Mouse (Mus musculus) lung, embryonic 16.5 days (tissue): ENCODE measurements around the gene Uri1. TPM values are rescaled to one million over a fixed set of nuclear protein-coding genes. Genes with fewer than 3 reads are reported as not detected.
A peak's percentile ranks its signal among the peaks of the same experiment; 100 is the strongest.

ENCODE experiments used
- ATAC-seq: fragments of 200-750 bp; cut with Nextera tagmentation; 2 replicates; pipeline ENCODE4 v1.8.0; 2017; ENCODE audit warnings: low read depth, mild to moderate bottlenecking, moderate library complexity
- H3K27ac ChIP-seq: fragments of 300-500 bp; sonication (generic); 2 replicates; pipeline ENCODE4 v1.5.1; 2014; ENCODE audit warnings: mild to moderate bottlenecking, control low read depth, low read length
- H3K27me3 ChIP-seq: fragments of 300-500 bp; sonication (generic); 2 replicates; pipeline ENCODE4 v1.6.1; 2014; ENCODE audit warnings: low read depth, low read length, mixed read lengths; ENCODE audit not compliant: control insufficient read depth, insufficient read depth
- H3K36me3 ChIP-seq: fragments of 300-500 bp; sonication (generic); 2 replicates; pipeline ENCODE4 v1.6.1; 2014; ENCODE audit warnings: low read length; ENCODE audit not compliant: control insufficient read depth, insufficient read depth
- H3K4me1 ChIP-seq: fragments of 300-500 bp; sonication (generic); replicated peaks from 2 replicates; pipeline ENCODE4 v1.6.1; 2014; ENCODE audit warnings: low read length, mixed read lengths; ENCODE audit not compliant: control insufficient read depth, insufficient read depth
- H3K4me2 ChIP-seq: fragments of 300-500 bp; sonication (generic); 2 replicates; pipeline ENCODE4 v1.6.1; 2014; ENCODE audit warnings: low read depth, low read length, control low read depth
- H3K4me3 ChIP-seq: fragments of 300-500 bp; sonication (generic); 2 replicates; pipeline ENCODE4 v1.5.1; 2014; ENCODE audit warnings: mild to moderate bottlenecking, low read length, control low read depth
- H3K9ac ChIP-seq: fragments of 300-500 bp; sonication (generic); 2 replicates; pipeline ENCODE4 v1.6.1; 2014; ENCODE audit warnings: low read length, control low read depth
- H3K9me3 ChIP-seq: fragments of 300-500 bp; sonication (generic); 2 replicates; pipeline ENCODE4 v1.6.1; 2016; ENCODE audit warnings: low read length; ENCODE audit not compliant: control insufficient read depth
- WGBS: fragments of 180-500 bp; shearing (Covaris S2); extraction: QIAGEN DNeasy Blood & Tissue Kit; methylation state at CpG from one replicate; pipeline ENCODE4 v1.1.7; 2014; 5-methylcytosine and 5-hydroxymethylcytosine counted together
- polyA plus RNA-seq: library from polyadenylated mRNA; unstranded; fragments of >200 nt; fragmentation: Nextera tagmentation; extraction: Ambion mirVana; gene quantifications from 2 replicates; pipeline ENCODE4 v1.2.1, GENCODE M21; 2015

The Uri1 gene
- polyA plus RNA-seq, 1 experiment from 2014 or later, result 46.1 TPM

- peak; percentile 77; the same call in 1 of the 2 replicates for ATAC-seq
- H3K36me3 ChIP-seq, result peaks cover 5% of the 10 kb centered on the region; the same call in 1 of the 2 replicates
- 0 out of 2 replicates have a peak overlapping the region, but pooled peaks have one; percentile 31 for H3K27ac ChIP-seq
- no peak overlapping the region for H3K4me3 ChIP-seq
- no peak overlapping the region for H3K4me2 ChIP-seq
- H3K27me3 ChIP-seq, result no peaks in the 10 kb centered on the region
- H3K9me3 ChIP-seq, result no peaks in the 10 kb centered on the region
- H3K9ac ChIP-seq, result no peak overlapping the region
- H3K4me1 ChIP-seq, result peaks cover 14% of the 10 kb centered on the region
- WGBS, result 47% methylated on average over 8 of the region's 8 CpGs
Measured at GRCm38 (mm10) chr7:37936459-37936858, 86.9 kb downstream of the Uri1 start.

GRCm38 (mm10) chr7:37935786-37936185, 87.6 kb downstream of the Uri1 start:
- WGBS, result 48% methylated on average over 5 of the region's 5 CpGs

GRCm38 (mm10) chr7:37934770-37935182, 88.6 kb downstream of the Uri1 start:
- no peak for ATAC-seq
- H3K4me3 ChIP-seq, result no peak overlapping the region
- H3K9ac ChIP-seq, result no peak overlapping the region
- WGBS, result 32% methylated on average over 5 of the region's 5 CpGs
- H3K27ac ChIP-seq, result no peak overlapping the region
- no peak overlapping the region for H3K4me2 ChIP-seq
- no peaks in the 10 kb centered on the region for H3K27me3 ChIP-seq
- no peaks in the 10 kb centered on the region for H3K9me3 ChIP-seq
- H3K36me3 ChIP-seq, result no peaks in the 10 kb centered on the region
- peaks cover 16% of the 10 kb centered on the region for H3K4me1 ChIP-seq

More at GRCm38 (mm10) chr7:37935786-37936185, 87.6 kb downstream of the Uri1 start:
- Histone ChIP-seq H3K4me3 (no peak overlapping the region), H3K36me3 (peaks cover 5% of the 10 kb centered on the region; the same call in 1 of the 2 replicates), H3K27ac (no peak overlapping the region), H3K4me2 (no peak overlapping the region), H3K9ac (no peak overlapping the region), H3K27me3 (no peaks in the 10 kb centered on the region), H3K4me1 (peaks cover 14% of the 10 kb centered on the region), H3K9me3 (no peaks in the 10 kb centered on the region)
- no peak for ATAC-seq

- H3K9me3 ChIP-seq, result no peaks in the 10 kb centered on the region
- no peak overlapping the region for H3K4me3 ChIP-seq
- 49% methylated on average over 9 of the region's 9 CpGs for WGBS
- peaks cover 18% of the 10 kb centered on the region for H3K4me1 ChIP-seq
- H3K36me3 ChIP-seq, result no peaks in the 10 kb centered on the region
- no peak overlapping the region for H3K27ac ChIP-seq
- no peaks in the 10 kb centered on the region for H3K27me3 ChIP-seq
- H3K4me2 ChIP-seq, result no peak overlapping the region
- H3K9ac ChIP-seq, result no peak overlapping the region
- ATAC-seq, result no peak
Measured at GRCm38 (mm10) chr7:37933754-37934308, 89.5 kb downstream of the Uri1 start.

GRCm38 (mm10) chr7:37931631-37932030, 91.7 kb downstream of the Uri1 start:
- Histone ChIP-seq H3K9me3 (no peaks in the 10 kb centered on the region), H3K4me1 (peaks cover 18% of the 10 kb centered on the region), H3K36me3 (no peaks in the 10 kb centered on the region), H3K9ac (no peak overlapping the region; the same call in 1 of the 2 replicates), H3K27me3 (no peaks in the 10 kb centered on the region), H3K27ac (peak overlapping the region; percentile 61), H3K4me3 (no peak overlapping the region), H3K4me2 (peak overlapping the region; percentile 3; the same call in 1 of the 2 replicates)
- peak; percentile 80 for ATAC-seq
- 18% methylated on average over 3 of the region's 3 CpGs for WGBS

GRCm38 (mm10) chr7:37929738-37930137, 93.6 kb downstream of the Uri1 start:
- H3K27me3 ChIP-seq, result no peaks in the 10 kb centered on the region
- H3K27ac ChIP-seq, result no peak overlapping the region
- no peak overlapping the region for H3K4me3 ChIP-seq
- WGBS, result 35% methylated on average over 5 of the region's 5 CpGs
- peaks cover 14% of the 10 kb centered on the region for H3K4me1 ChIP-seq
- no peaks in the 10 kb centered on the region for H3K9me3 ChIP-seq
- H3K9ac ChIP-seq, result no peak overlapping the region
- no peak overlapping the region for H3K4me2 ChIP-seq
- no peak for ATAC-seq
- no peaks in the 10 kb centered on the region for H3K36me3 ChIP-seq

GRCm38 (mm10) chr7:37922999-37923398, 100.4 kb downstream of the Uri1 start:
- Histone ChIP-seq H3K4me1 (no peaks in the 10 kb centered on the region), H3K27me3 (no peaks in the 10 kb centered on the region), H3K36me3 (no peaks in the 10 kb centered on the region), H3K9ac (no peak overlapping the region), H3K4me3 (no peak overlapping the region), H3K27ac (no peak overlapping the region), H3K9me3 (0 out of 2 replicates have a peak, but pooled peaks cover 3% of the 10 kb centered on the region), H3K4me2 (no peak overlapping the region)
- WGBS, result 69% methylated on average over 4 of the region's 4 CpGs
- no peak for ATAC-seq

GRCm38 (mm10) chr7:37921681-37922430, 101.5 kb downstream of the Uri1 start:
- WGBS, result 68% methylated on average over 17 of the region's 17 CpGs
- H3K4me3 ChIP-seq, result no peak overlapping the region

GRCm38 (mm10) chr7:37918926-37919325, 104.4 kb downstream of the Uri1 start:
- H3K4me3 ChIP-seq, result no peak overlapping the region
- no peak for ATAC-seq
- H3K36me3 ChIP-seq, result no peaks in the 10 kb centered on the region
- no peak overlapping the region for H3K27ac ChIP-seq
- WGBS, result 44% methylated on average over 10 of the region's 10 CpGs
- H3K9me3 ChIP-seq, result 0 out of 2 replicates have a peak, but pooled peaks cover 3% of the 10 kb centered on the region
- no peaks in the 10 kb centered on the region for H3K4me1 ChIP-seq
- no peak overlapping the region for H3K9ac ChIP-seq
- no peaks in the 10 kb centered on the region for H3K27me3 ChIP-seq
- no peak overlapping the region for H3K4me2 ChIP-seq

More at GRCm38 (mm10) chr7:37921681-37922430, 101.5 kb downstream of the Uri1 start:
- Histone ChIP-seq H3K36me3 (no peaks in the 10 kb centered on the region), H3K4me1 (no peaks in the 10 kb centered on the region), H3K9ac (no peak overlapping the region), H3K27me3 (no peaks in the 10 kb centered on the region), H3K27ac (no peak overlapping the region), H3K4me2 (no peak overlapping the region), H3K9me3 (0 out of 2 replicates have a peak, but pooled peaks cover 3% of the 10 kb centered on the region)
- no peak for ATAC-seq
